Mouse (Mus musculus) spleen, postnatal 10 days (tissue): ENCODE data around the gene Ttc27.
"Not testable (repeated sequence)": the region's sequence is repeated elsewhere in the genome, so short reads cannot be mapped to it uniquely, and the experiment has no call there.

ENCODE experiments used
- DNase-seq, 2 experiments: peaks; one replicate each; pipeline ENCODE4 v3.0.0; 2021 to 2022; ENCODE audit warnings: low spot score in 2 of 2

Gene Ttc27

GRCm38 (mm10) chr17:74717618-74718151 is at the start of gene Ttc27:
TSS of gene Ttc27 (plus strand) at chr17:74717732.
- DNase-seq = peak; percentile 88 to 98

DNA sequence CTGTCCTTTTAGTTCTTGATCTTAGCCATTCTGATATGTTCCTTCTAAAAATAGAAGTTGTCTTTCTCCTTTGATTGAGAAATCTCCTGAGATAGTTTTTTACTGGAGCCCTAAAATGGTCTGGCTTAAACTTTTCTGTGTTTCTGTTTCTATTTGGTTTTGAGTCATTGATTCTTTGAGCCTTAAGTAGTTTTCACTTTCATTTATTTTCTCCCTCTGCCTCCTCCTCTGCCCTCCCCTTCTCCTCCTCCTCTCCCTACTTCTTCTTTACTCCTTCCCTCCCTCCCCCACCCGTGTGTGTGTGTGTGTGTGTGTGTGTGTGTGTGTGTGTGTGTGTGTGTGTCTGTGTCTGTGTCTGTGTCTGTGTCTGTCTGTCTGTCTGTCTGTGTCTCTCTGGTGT is 49.5 kb upstream of the Ttc27 start:
- DNase-seq = no peak

DNA sequence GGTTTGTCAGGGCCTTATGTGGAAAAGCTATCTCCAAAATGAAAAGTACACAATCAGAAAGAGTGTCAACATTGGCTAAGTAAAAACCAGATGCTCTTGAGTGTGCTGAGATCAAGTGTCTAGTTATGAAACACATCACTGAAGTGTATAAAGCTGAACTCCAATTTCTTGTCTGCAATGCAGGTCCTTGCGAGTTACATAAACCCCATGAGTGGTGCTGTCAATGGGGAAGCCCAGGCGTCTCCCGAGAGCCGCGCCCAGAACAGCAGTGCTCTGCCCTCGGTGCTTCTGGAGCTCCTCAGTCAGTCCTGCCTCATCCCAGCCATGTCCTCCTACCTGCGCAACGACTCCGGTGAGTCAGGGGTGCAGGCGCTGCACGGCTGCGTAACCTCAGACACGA is 47.5 kb upstream of the Ttc27 start:
- no peak for DNase-seq

GRCm38 (mm10) chr17:74672446-74672845 is 45.1 kb upstream of the Ttc27 start:
- DNase-seq = no peak

DNA sequence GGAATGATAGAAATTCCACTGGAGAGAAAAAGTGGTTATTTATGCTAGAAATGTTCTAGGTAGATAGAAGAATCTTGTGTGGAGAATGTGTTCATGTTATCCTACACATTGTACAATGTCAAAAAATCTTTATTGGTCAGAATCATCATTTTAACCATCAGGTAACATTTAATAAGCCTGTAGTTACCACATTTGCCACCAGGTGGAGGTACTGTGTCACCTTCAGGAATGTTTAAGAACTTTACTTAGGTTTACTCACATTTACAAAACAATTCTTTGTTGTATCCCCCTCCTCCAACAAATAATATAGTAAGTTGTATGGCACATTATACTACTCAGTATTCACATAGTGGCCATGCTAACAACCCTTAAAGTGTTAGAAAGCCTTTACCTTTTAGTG is 44.3 kb upstream of the Ttc27 start:
- peak in 1 of 2 experiments; percentile 47 for DNase-seq

DNA sequence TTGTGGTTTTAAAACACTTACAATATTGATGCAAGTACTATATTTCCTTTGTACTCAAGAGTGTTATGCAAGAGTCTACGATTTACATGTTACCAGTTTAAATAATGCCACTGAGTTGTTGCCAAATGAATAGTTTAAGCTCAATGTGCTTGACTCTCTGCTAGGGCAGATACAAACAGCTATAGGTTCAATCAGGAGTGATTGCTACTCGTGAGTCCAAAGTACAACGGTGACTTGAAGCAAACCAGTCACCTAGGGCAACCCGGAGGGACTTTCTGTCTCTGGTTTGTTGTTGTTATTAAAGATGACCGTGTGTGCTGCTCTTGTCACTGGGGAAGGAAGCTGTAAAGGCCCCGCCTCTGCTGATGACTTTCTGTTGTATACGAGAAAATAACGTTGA is 39.5 kb upstream of the Ttc27 start:
- no peak for DNase-seq

DNA sequence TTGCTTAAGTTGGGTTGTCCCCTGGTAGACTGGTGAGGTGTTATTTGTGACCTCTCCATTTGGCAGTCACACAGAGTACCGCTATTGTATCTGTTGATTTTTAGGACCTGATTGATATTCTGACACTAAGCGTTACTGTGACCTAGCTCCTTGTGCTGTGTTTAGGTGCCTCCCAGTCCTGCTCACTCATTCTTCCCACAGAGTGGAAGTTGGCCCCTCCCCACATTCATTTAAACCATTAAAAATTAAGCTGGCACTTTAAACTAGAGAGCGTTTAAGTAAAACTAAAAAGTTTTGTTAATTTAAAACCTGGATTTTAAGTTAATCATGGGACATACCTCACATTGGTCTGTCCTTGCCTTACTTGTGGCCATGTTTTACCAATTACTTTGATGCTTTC is 32.6 kb upstream of the Ttc27 start:
- DNase-seq = no peak

DNA sequence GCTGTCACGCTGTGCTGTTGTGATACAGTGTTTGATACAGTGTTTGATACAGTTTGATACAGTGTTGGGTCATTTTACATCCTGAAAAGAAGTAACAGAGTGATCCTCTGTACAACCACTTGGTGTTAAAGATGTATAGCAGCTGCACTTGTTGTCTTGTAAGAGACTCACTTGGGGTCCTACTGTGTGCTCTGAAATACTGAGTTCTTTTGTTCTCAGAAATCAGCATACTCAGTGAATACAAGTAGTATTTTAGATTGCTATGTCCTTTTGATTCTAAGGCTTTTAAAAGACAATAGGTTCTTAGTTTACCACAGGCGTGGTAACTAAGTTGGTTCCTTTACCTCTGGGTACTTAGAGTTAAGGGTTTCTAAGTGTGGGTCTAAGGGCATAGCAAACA is 29.0 kb upstream of the Ttc27 start:
- no peak for DNase-seq

DNA sequence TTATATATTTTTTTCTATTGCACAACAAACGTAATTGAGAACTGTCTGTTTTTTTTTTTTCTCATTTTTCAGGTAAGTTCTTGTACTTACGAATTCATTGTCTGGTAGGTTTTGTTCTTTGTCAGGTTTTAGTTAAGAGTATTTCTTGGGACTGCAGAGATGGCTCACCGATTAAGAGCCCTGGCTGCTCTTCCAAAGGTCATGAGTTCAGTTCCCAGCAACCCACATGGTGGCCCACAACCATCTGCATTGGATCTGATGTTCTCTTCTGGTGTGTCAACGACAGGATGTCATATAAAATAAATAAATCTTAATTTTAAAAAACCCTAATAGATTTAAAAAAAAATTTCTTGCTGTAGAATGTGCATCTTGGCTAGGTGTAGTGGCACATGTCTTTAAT is 28.1 kb upstream of the Ttc27 start:
- DNase-seq = no peak

DNA sequence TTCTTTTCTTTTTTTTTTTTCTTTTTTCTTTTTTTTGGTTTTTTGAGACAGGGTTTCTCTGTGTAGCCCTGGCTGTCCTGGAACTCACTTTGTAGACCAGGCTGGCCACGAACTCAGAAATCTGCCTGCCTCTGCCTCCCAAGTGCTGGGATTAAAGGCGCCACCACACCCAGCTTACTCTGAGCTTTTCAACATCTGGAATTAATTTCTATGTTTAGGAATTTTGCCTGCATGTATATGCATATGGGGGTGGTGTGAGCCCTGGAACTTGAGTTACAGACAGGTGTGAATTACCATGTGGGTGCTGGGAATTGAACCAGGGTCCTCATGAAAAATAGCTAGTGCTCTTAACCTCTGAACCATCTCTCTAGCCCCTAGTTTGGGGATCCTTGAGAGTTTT is 15.9 kb upstream of the Ttc27 start:
- DNase-seq = not testable (repeated sequence)

- no peak for DNase-seq
Measured at GRCm38 (mm10) chr17:74705480-74705879, 12.1 kb upstream of the Ttc27 start.

- no peak for DNase-seq
Measured at GRCm38 (mm10) chr17:74706593-74706992, 10.9 kb upstream of the Ttc27 start.

- no peak for DNase-seq
Measured at GRCm38 (mm10) chr17:74707637-74708152, 9.8 kb upstream of the Ttc27 start.

- DNase-seq = no peak
Measured at GRCm38 (mm10) chr17:74710731-74711130, 6.8 kb upstream of the Ttc27 start.

GRCm38 (mm10) chr17:74711627-74712026 is 5.9 kb upstream of the Ttc27 start:
- no peak for DNase-seq

DNA sequence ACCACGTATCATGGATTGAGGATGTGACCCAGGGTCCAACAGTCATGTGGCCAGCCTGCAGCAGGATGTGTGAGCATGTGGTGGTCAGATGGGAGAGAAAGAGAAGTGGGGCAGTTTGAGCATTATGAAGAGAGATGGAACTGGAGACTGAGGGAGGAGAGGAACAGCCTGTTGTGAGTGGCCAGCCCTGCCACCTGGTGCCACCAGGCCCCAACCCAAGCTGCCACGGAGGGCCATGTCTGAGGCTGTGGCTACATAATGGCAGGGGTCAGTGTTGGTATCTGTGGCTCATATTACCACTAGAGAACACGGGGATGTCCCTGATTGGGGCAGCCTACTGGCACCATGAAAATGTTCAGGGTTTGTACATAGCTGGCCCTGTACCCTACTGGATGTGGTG is 2.4 kb upstream of the Ttc27 start:
- DNase-seq = no peak

DNA sequence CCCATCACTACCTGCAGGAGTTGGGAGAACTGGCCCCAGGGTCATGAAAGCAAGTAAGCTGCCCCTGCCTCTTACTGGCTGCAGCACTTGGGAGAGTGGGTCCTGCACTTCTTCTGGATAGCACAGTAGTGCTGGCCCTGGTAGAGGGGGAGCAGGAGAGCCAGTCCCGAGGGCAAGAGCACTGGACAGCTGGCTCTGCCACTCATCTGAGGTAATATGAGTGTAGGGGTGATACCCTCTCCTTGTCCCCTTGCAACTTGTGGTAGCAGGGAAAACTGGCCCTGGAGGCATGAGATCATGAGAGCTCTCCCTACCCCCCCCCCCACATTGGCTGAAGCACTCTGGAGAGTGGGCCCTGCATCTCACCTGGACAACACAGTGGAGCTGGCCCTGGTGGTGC is 1.8 kb upstream of the Ttc27 start:
- DNase-seq = no peak

DNA sequence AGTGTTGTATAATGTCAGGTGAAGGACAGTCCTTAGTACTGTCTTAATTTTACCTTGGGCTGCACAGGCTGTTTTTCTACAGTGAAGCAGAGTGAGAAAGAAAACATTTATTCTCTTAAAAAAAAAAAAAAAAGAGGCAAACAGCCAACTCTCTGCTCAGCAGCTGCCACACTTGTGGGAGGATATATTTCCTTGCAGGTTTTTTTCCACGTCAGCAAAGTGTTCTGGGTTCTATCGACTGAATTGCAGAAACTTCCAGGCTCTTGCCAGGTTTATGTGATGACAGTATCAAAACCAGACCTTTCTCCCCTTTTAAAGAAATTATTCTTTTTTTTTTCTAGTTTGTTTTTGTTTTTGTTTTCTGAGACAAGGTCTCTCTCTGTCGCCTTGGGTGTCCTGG is 889 bp upstream of the Ttc27 start:
- no peak for DNase-seq

- no peak for DNase-seq
Measured at GRCm38 (mm10) chr17:74717091-74717617, 378 bp upstream of the Ttc27 start.

DNA sequence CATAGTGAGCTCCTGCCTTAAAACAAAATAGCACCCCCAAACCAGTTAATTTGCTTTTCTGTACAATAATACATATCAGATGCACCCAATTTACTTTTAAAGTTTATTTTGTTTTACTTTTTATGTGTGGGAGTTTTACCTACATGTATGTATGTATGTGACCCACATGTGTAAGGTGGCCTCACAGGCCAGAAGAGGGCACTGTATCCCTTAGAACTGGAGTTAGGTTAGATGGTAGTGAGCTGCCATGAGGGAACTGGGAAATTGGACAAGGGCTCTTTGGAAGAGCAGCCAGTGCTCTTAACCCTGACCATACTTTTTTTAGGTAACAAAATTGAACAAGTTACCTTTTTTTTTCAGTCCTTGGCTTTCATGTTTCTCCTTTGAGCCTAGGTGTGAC is 15.3 kb downstream of the Ttc27 start:
- DNase-seq = no peak

DNA sequence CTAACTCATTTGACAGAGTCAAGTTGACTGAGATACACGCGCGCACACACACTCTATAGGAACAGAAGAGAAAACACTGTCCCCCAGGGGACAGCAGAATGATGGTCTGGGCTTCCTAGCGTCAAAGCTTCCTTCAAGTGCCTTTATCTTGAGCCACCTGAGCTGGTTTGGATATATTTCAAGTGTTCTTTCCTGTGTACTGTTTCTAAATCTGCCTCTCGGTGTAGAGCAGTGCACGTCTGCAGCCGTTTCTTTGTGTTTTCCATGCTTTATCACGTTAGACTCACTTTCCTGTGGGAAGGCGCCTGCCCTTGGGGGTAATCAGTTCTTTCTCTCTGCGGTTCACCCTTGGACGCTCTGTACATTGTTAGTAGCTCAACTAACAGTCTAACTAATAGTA is 17.9 kb downstream of the Ttc27 start:
- DNase-seq = no peak

GRCm38 (mm10) chr17:74749659-74750058 is 32.1 kb downstream of the Ttc27 start:
- DNase-seq = no peak

- no peak for DNase-seq
Measured at GRCm38 (mm10) chr17:74751026-74751425, 33.5 kb downstream of the Ttc27 start.
